Mouse (Mus musculus) cerebellum, adult 11 months (tissue): ENCODE results near the gene Calu.
A peak's percentile ranks its signal among the peaks of the same experiment; 100 is the strongest.
"Not testable (repeated sequence)": the region's sequence is repeated elsewhere in the genome, so short reads cannot be mapped to it uniquely, and the experiment has no call there.

Experiments
- DNase-seq: peaks from one replicate; pipeline ENCODE4 v3.0.0; 2022

Gene Calu

DNA sequence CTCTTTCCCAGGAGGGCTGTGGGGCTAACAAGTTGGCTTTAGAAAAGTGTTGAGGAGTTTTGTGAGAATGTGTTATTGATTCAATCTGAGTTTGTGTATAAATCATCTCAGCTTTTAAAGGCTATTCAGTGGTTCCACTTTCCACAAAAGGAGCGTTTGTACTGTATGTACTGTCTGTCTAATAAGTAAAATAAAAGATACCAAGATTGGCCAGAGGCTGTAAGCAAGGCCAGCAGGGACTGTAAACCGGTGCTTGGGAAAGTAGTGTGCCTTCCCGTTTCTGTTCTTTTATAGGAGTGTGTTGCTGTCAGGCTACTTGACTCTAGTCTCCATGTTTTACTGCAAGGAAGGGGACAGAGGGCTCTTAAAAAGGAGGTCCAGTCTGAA is 15.3 kb downstream of the Calu start:
- no peak for DNase-seq

DNA sequence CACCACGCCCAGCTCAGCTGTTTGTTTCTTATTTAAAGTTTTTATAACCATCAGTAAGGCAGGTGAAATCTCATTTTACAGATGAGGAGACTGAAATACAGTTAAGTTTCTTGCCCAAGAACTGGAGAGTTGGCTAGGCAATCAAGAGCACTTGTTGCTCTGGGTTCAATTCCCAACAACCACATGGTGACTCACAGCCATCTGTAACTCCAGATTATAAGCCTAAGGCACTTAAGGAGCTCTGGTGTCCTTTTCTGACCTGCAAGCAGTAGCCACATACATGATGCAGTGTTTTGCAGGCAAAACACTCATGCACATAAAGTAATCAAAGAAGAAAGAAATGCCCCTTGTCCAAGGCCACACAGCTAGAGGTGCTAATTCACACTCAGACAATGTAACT is 17.4 kb downstream of the Calu start:
- DNase-seq: no peak

DNA sequence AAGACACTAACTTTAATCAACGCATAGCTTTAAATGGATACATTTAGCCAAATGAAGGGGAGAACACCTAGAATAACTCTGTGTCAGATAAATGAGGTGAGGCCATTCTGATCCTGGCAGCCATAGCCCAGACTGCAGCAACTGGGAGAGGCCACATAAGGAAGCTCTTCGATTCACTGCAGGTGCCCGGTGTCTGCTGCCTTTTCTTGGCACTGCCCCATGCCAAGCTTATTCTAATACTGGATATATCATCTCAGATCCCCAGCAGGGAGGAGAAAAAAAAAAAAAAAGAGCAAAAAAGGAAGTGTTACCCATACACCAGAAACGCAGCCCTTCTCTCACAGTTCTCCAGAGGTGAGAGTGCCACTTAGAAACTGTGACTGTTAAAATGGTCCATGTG is 29.5 kb downstream of the Calu start:
- DNase-seq: no peak

DNA sequence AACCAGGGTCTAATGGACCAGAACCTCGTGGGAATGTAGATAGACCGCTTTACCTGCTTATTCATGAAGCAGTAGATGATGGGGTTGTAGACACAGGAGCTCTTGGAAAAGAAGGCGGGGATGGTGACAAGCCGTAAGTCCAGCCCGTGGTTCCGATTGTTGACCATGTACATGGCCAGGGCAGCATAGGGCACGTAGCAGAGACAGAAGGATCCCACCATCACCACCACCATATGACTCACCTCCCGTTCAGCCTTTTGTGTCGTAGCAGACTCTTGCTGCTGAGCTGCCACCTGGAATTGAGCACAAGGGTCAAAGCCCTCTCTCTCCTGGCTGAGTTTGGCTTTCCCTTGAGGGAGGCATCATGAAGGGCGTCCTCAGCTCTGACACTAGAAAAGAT is 30.8 kb downstream of the Calu start:
- no peak for DNase-seq

DNA sequence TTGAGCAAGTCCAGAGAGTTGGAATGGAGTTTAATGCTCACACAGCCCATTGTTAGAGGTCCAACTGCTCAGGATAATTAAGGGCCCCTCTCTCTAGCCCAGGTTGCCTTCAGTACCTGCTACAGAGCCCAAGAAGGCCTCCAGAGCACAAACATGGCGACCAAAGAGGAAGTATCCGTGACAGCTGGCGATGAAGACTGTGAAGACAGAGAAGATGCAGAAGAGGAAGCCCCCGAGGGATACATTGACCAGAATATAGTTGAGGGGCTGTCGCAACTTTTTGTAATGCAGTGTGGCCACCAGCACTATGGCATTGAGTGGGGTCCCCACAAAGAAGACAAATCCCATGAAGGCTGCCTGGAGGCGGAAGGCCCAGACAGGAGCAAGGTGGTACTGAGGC is 32.1 kb downstream of the Calu start:
- DNase-seq: no peak

DNA sequence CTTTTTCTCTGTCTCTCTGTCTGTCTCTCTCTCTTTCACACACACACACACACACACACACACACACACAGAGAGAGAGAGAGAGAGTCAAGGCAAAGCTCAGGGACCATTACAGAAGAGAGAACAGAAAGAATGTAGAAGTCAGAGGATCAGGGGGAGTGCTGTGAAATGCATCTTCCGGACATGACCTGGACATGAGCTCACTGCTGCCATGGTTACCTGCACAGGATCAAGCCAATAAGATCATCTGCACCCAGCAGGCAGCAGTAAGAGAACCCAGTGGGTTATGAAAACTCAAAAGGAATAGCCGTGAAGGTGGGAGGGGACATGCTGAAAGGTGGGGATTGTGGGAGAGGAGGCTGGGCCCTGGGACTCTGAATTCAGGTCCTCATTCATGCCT is 34.6 kb downstream of the Calu start:
- no peak for DNase-seq

DNA sequence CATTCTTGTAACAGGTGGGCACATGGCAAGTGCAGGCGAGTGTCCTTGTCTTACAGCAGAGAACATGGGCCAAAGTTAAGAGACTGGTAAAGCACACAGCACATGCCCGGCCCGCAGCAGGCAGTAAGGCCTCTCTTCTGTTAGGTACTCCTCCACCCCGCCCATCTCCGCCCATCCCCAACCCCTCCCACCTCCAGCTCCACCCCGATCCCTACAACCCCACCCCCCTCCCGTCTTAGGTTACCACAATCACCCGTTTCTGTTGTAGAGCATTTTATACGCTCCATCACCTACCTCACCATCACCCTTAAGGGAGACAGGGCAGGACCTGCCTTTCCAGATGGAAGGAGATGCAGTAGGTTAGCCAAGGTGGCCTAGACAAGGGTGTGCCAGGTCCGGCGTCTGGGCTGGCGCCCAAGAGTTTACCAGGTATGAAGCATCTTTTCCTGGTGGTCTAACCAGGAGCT is 40.2 kb downstream of the Calu start, which contains the start of gene Opn1sw:
Gene Opn1sw (minus strand): TSS at position 417 of the 467 bp plus-strand sequence.
- DNase-seq: no peak

DNA sequence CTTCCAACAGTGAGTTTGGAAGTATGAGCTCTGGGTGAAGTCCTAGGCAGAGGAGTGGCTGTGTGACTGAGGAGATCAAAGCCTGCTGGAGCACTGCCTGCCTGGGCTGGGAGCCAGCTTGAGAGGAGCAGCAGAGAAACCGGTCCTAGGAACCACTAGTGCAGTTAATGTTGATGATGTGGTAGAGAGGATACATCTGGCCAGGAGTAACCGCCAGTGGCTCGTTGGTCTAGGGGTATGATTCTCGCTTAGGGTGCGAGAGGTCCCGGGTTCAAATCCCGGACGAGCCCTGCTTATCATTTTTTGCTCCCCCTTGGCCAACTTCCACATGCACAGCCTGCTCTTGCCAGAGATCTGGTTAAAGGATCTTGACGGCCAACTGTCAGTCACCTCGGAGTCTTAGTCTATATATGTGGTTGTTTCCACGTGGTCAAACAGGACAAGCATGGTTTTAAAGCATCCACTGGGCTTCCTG is 40.8 kb downstream of the Calu start:
- peak; percentile 82 for DNase-seq

DNA sequence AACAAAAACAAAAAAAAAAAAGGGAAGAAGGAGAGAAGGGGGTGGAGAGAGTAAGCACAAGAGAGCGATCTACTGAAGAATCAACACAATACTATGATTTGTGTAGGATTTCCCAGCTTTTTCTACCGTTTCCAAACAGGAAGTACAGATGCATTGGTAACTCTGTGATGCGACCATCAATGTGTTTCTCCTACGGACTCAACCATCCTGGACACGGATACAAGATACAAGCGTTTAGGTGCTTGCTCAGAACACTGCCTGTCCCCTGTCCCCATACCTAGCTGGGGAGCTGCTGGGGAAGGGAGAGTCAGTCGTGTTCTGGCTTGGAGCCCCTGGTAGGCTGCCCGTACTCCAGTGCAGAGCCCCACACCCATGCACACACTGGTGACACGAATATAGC is 41.6 kb downstream of the Calu start:
- no peak for DNase-seq

DNA sequence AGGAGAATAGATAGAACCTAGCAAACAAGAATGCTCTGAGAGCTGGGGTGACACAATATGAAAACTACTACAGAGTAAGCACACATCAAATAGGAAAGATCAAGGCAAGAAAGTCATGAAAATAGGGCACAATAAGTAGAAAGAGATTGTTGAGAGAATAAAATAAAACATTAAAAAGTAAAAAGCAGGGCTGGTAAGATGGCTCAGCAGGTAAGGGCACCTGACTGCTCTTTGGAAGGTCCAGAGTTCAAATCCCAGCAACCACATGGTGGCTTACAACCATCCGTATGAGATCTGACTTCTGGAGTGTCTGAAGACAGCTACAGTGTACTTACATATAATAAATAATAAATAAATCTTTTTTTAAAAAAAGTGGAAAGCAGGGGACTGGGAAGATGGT is 42.6 kb downstream of the Calu start:
- not testable (repeated sequence) for DNase-seq

DNA sequence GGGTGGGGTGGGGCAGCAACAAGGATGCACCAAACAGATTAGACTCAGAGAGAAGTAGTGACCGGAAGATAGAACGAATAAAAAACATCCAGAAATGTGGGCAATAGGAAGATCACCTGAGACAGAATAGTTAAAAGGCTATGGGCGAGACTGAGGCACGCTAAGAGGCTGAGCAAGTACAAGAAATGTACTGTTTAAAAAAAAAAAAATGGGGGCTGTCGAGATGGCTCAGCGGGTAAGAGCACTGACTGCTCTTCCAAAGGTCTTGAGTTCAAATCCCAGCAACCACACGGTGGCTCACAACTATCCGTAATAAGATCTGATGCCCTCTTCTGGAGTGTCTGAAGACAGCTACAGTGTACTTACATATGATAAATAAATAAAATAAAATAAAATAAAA is 43.4 kb downstream of the Calu start:
- not testable (repeated sequence) for DNase-seq

DNA sequence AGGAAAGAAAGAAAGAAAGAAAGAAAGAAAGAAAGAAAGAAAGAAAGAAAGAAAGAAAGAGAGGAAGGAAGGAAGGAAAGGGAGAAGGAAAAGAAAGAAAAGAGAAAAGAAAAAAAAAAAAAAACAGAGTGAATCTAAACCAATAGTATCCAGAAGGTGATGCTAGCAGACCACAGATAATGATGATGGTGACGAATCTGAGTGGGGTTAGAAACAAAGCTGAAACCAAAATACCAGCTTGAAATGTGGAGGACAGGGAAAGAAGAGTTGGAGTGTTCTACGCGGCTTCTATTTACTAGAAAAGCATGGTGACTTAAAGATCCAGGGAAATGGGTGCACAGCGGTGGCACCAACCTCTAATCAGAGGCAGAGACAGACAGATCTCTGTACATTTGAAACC is 43.9 kb downstream of the Calu start:
- DNase-seq: no peak

DNA sequence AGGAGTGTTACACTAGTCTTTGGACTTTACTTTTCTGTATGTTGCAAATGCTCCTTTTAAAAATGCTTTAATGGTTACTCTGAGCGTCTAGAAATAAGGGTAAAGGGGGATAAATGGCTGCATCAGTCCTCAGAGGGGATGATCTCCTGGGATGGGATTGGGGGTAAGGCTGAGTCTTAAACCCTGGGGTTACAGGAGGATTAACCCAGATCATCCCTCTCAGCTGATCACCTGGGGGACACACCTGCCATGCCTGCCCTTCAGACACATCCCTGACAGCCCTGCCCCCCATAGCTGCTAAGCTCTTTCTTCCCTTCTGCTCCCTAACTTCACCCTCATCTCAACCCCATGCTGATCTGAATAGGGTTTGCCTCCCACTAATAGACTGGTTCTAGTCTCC is 46.4 kb downstream of the Calu start:
- no peak for DNase-seq

DNA sequence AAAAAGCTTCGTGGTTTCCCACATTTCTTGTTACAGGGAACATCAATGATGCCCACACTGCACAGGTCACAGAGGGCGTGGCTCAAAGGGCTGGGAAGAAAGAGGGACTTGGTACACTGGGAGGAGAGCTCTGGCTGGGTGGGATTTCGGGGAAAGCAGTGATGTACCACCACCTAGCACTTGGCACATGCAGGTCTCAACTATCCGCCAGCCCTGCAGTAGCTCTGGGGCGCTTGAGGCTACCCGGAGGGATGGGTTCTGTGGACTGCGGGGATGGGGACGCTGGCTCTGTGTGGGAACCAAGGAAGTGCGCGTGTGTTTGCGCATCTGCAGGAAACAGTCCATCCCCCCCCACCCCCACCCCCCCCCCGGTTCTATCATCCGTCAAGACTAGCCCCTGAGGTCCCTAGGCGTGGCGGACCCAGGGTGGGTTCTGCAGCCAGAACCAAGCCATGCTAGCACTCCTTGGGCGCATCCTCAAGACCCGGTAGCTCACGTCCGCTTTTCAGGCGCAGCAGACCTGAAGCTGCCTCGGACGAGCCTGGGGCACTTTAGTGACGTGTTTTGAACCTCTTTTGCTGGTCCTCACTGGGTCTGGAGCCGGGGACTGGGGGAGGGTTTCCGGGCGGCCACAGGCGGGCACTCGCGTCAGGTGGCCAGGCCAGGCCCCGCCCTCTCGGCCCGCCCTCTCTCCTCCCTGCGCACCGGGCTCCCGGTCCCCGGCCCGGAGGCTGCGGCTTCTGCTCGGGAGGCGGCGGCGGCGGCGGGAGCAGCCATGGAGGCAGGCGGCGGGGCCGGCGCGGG is 48.2 kb downstream of the Calu start, which contains the start of gene Ccdc136:
Gene Ccdc136 (plus strand): TSS at position 400 of the 804 bp plus-strand sequence.
- DNase-seq: peak; percentile 88

DNA sequence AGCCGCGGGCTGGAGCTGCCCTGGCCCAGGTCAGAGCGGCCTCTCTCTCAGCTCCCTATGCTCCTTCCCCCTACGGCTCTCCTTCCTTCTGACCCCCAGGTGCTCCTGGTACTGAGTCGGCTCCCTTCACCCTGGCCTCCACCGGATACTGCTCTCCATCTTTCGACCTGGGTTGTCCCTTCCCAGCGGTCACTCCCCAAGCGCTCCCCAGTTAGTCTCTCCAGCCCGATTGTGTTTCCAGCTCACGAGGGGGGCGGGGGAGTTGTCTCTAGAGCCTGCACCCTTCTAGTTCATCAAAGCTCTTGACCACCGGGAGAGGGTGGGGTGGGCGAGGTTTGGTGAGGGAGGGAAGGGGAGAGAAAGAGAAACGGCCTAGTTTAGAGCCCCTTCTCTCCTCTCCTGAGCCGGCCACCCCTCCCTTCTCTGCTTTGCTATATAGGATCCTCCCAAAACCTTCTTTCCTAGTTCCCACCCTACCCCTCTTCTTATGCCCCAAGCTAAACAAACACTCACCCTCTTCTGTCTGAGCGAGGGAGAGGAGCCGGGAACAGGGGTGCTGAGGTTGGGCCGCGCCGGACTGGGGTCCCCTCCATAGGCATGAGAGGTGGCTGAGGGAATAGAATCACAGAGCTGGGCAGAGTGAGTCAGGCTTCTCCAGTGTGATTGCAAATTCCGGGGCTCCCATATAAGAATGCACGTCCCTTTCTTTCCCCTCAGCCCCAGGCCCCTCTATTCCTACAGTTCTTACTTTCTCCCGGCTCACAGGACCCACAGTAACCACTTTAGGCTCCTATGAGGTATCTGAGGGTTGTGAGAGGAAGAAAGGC is 49.1 kb downstream of the Calu start:
- DNase-seq: no peak

DNA sequence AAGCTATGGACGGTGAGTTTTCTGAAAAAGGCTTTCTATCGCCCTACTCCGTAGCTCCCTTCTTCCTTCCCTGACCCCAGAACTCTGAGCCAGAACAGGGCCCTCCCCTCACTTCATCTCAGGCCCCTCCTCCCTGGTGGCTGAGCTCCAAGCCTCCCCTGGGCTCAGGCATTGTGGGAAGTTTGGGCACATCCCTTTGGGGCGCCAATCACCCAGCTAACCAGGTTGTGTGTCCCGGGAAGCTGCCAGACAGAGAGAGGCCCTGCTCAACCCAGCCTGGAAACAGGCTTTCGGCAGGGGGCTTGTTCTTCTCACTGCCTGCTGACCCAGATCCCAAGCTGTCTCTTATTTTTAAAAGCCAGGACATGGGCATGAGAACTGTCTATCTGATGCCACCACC is 49.7 kb downstream of the Calu start:
- peak; percentile 66 for DNase-seq

DNA sequence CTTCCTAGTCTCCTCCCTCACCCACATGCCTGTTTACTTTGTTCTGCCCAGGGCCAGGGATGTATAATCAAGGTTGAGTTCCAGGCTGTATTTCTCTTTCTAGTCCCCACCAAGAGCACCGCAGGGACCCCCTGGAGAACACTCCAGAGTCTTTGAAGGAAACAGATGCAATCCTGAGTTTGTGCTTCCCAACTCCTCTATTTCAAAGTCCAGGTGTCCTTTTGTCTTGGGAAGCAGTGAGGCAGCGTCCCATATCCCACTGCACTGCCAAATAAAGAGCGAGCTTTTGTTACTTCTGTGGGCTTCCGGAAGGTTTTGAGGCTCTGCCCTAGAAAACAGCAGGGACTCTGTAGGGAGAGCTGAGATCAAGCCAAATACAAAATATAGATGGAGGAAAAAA is 52.0 kb downstream of the Calu start:
- no peak for DNase-seq

DNA sequence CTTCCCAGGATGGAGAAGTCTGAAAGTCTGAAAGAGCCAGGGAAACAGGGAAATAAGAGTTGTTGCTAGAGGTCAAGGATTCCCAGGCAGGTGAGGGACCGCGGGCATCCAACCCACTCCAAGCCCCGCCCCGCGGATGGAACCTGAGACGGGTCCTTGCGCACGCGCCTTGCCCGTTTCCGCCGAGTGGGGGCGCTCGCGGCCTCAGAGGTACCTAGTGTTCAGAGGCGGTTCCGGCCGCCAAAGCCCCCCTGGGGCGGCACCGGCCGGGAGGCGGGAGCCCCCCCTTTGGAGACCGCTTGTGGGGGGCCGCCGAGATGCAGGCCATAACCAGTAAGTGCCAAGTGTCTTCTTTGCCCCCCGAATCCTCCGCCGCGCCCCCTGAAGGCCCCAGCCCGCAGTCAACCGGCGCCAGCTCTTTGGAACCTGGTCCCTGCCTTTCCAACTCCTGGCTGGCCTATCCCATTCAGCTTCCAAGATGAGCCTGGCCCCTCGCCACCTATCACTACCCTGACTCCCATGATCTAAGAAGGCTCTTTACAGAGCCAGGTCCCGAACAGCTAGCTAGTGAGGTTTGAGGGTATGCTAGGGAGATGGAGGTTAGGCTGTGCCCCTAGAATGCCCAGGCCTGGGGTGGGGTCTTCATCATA is 54.9 kb downstream of the Calu start:
- peak; percentile 39 for DNase-seq

DNA sequence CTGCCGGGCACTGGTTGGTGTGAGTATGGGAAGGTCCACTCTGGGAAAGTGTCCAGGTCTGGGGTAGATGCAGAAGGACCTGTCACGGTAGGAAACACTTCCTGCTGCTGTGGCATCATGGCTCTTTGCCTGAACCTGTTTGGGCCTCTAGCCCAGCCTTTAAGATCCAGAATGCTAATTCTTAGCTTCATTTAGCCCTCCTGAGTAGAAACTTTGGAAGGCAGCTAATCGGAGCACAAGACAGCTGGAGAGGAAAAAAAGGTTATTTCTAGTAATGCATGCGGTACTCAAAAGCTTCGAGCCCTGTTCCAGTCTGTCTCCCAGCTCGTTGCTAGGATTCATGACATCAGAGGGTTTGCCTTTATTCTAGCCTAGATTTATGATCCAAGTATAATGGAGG is 58.5 kb downstream of the Calu start:
- no peak for DNase-seq

DNA sequence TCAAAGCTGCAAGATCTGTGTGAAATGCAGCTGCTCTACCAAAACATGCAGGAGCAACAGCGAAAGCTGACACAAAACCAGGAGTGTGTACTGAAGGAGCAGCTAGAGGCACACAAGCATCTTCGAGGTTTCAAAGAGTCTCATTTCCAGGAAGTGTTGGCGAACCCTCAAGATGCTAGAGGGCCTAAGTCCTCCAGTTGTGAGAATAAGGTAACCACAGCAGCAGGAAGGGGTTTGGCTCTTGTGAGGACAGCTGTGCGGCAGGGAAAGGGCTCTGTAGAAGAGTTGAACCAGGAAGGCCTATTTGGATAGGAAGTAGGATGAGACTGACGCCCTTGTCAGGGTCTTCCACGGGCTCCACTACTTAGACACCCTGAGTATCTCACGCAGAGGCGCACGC is 67.6 kb downstream of the Calu start:
- DNase-seq: no peak

DNA sequence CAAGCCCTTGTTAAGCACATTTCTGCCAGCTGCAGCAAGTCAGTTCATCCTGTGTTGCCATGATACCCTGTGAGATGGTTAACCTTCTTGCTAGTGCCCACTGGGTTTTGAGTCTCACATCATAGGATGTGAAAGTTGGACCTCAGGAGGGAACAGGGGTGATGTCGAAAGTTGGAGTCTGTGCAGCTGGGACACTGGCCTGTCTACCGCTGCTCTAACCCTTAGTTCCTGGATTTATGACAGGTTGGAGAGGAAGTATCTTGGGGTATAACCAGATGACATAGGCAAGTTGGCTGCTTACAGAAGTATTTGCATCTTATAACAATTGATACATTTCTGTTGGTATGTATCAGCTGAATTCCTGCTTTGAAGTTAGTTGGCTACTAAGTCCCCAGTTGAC is 72.7 kb downstream of the Calu start:
- DNase-seq: no peak

DNA sequence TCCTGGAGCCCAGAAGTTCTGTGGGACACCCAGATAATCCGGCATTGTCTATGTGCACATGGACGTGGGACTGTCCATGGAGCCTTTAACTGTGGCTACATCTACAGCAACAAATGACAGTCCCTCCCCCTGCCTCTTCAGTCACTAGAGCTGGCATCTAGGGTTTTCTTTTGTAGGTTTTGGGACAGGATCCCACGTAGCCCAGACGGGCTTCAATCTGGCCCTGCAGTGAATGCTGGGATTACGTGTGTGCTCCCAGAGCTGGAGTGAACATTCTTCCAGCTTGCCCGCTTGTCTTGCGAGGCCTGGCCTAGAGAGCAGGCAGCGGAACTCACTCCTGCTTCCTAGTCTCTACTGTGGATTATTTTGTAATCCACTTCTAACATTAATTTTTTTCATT is 77.2 kb downstream of the Calu start:
- DNase-seq: no peak

DNA sequence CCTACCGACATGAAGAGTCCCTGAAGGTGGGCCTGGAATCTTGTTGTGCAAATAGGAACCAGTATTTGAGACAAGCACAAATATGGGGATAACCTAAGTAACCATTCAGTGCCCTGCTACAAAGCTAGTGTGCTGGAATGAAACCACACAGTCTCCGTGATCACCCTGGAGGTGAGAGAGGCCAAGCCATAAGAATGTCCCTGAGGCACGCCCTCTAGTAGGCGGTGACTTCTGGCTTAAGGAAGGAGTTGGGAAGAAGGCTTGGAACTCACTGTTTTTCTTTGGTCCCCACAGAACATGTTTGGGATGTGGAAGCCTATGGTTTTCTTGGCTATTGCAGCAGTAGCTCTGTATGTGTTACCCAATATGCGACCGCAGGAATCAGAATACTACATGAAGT is 78.5 kb downstream of the Calu start:
- DNase-seq: no peak
